Mouse (Mus musculus): ENCODE results near the gene Nradd.

Gene Nradd

DNA sequence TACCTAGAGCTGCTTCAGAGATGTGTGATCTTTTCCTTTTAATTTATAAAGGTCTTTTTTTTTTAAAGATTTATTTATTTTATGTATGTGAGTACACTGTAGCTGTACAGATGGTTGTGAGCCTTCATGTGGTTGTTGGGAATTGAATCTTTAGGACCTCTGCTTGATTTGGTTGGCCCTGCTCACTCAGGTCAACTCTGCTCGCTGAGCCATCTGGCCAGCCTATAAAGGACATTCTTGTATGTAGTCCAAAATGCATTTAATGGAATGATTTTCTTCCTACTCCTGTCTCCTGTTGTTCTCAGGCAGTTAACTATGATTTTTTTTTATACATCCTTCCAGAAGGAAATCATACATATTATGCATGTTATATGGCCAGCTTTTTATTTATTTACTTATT lies 40.7 kb downstream of the Nradd start:
- DNase-seq = no peak

DNA sequence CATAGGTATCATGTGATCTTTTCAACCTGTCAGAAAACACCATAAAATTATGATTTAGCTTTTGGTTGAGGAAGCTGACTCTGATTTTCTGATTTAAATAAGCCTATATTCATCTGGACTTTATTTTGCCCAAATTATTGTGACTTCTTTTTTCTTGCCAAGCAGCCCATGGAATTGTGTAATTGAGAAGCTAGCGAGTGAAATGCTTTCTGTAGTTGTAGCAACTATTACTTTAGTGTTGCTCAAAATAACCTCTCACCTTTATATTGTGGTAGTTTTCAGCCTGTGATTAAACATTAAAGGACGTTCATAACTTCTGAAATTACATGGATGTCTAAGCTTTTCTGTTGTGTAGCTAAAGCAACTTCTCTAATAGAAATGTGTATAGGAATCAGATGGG lies 42.1 kb downstream of the Nradd start:
- no peak for DNase-seq

Data from thymus, postnatal 25 days (tissue).